Mouse (Mus musculus) lung, postnatal 0 days (tissue): ENCODE results near the gene Chrna9. TPM values are rescaled to one million over a fixed set of nuclear protein-coding genes. Genes with fewer than 3 reads are reported as not detected.

Source experiments
- ATAC-seq: fragments of 200-750 bp; cut with Nextera tagmentation; 2 replicates; pipeline ENCODE4 v1.8.0; 2017; ENCODE audit warnings: moderate library complexity
- DNase-seq: peaks from one replicate; pipeline ENCODE4 v3.0.0-alpha.2; 2016; ENCODE audit warnings: low spot score
- H3K27ac ChIP-seq: fragments of 300-500 bp; sonication (generic); 2 replicates; pipeline ENCODE4 v1.5.1; 2014; ENCODE audit warnings: antibody characterized with exemption, mild to moderate bottlenecking, low read length, mixed read lengths
- H3K27me3 ChIP-seq: fragments of 300-500 bp; sonication (generic); replicated peaks from 2 replicates; pipeline ENCODE4 v1.6.1; 2014; ENCODE audit warnings: low read length, mixed read lengths; ENCODE audit not compliant: insufficient read depth
- H3K36me3 ChIP-seq: fragments of 300-500 bp; sonication (generic); 2 replicates; pipeline ENCODE4 v1.6.1; 2014; ENCODE audit warnings: low read length, mixed read lengths; ENCODE audit not compliant: insufficient read depth
- H3K4me1 ChIP-seq: fragments of 300-500 bp; sonication (generic); 2 replicates; pipeline ENCODE4 v1.6.1; 2014; ENCODE audit warnings: antibody characterized with exemption, low read depth, low read length, mixed read lengths; ENCODE audit not compliant: insufficient read depth
- H3K4me2 ChIP-seq: fragments of 300-500 bp; sonication (generic); replicated peaks from 2 replicates; pipeline ENCODE4 v1.6.1; 2014; ENCODE audit warnings: low read depth, mild to moderate bottlenecking, low read length, moderate library complexity, mixed read lengths
- H3K4me3 ChIP-seq: fragments of 300-500 bp; sonication (generic); 2 replicates; pipeline ENCODE4 v1.5.1; 2014; ENCODE audit warnings: low read depth, low read length
- H3K9ac ChIP-seq: fragments of 300-500 bp; sonication (generic); replicated peaks from 2 replicates; pipeline ENCODE4 v1.6.1; 2014; ENCODE audit warnings: low read depth, mild to moderate bottlenecking
- H3K9me3 ChIP-seq: fragments of 300-500 bp; sonication (generic); 2 replicates; pipeline ENCODE4 v1.6.1; 2016; ENCODE audit warnings: low read length, mixed read lengths
- CTCF ChIP-seq: IDR thresholded peaks from 2 replicates; pipeline ENCODE4 v1.5.1; 2016; ENCODE audit warnings: antibody characterized with exemption, mild to moderate bottlenecking
- EP300 ChIP-seq: IDR thresholded peaks from 2 replicates; pipeline ENCODE4 v1.6.1; 2016; ENCODE audit warnings: antibody characterized with exemption, mild to moderate bottlenecking, control low read depth
- WGBS: fragments of 180-500 bp; shearing (Covaris S2); extraction: QIAGEN DNeasy Blood & Tissue Kit; methylation state at CpG from one replicate; pipeline ENCODE4 v1.1.7; 2014; 5-methylcytosine and 5-hydroxymethylcytosine counted together
- polyA plus RNA-seq: library from polyadenylated mRNA; unstranded; fragments of >200 nt; fragmentation: Nextera tagmentation; extraction: Ambion mirVana; gene quantifications from 2 replicates; pipeline ENCODE4 v1.2.1, GENCODE M21; 2015

Gene Chrna9
- polyA plus RNA-seq, 1 experiment from 2014 or later = not detected

GRCm38 (mm10) chr5:65895764-65896163 lies 39.0 kb upstream of the Chrna9 start:
- Histone ChIP-seq H3K4me2 (no peak overlapping the region), H3K4me1 (no peaks in the 10 kb centered on the region), H3K27me3 (no peaks in the 10 kb centered on the region), H3K27ac (no peak overlapping the region), H3K36me3 (no peaks in the 10 kb centered on the region), H3K9ac (no peak overlapping the region), H3K4me3 (no peak overlapping the region), H3K9me3 (no peaks in the 10 kb centered on the region)
- 74% methylated on average over 7 of the region's 7 CpGs for WGBS
- DNase-seq (no peak), ATAC-seq (no peak)
- TF ChIP-seq CTCF (no peak), EP300 (no peak)

GRCm38 (mm10) chr5:65897731-65898130 lies 37.0 kb upstream of the Chrna9 start:
- 87% methylated on average over 2 of the region's 2 CpGs for WGBS
- no peak for ATAC-seq

GRCm38 (mm10) chr5:65898683-65899082 lies 36.0 kb upstream of the Chrna9 start:
- DNase-seq (no peak), ATAC-seq (no peak)
- no peak overlapping the region for H3K27ac ChIP-seq
- no peak overlapping the region for H3K4me2 ChIP-seq
- H3K4me3 ChIP-seq = no peak overlapping the region
- no peaks in the 10 kb centered on the region for H3K4me1 ChIP-seq
- H3K9me3 ChIP-seq = 0 out of 2 replicates have a peak, but pooled peaks cover 2% of the 10 kb centered on the region
- TF ChIP-seq EP300 = no peak
- no peak for TF ChIP-seq CTCF
- H3K9ac ChIP-seq = no peak overlapping the region
- WGBS = 72% methylated on average over 3 of the region's 3 CpGs
- no peaks in the 10 kb centered on the region for H3K27me3 ChIP-seq
- H3K36me3 ChIP-seq = no peaks in the 10 kb centered on the region

More at GRCm38 (mm10) chr5:65897731-65898130, 37.0 kb upstream of the Chrna9 start:
- H3K4me1 ChIP-seq = no peaks in the 10 kb centered on the region
- H3K27me3 ChIP-seq = no peaks in the 10 kb centered on the region
- H3K4me3 ChIP-seq = no peak overlapping the region
- H3K9ac ChIP-seq = no peak overlapping the region
- TF ChIP-seq CTCF = no peak
- no peak for TF ChIP-seq EP300
- H3K36me3 ChIP-seq = no peaks in the 10 kb centered on the region
- no peak overlapping the region for H3K4me2 ChIP-seq
- DNase-seq = no peak
- H3K27ac ChIP-seq = no peak overlapping the region
- no peaks in the 10 kb centered on the region for H3K9me3 ChIP-seq

GRCm38 (mm10) chr5:65900113-65900512 lies 34.6 kb upstream of the Chrna9 start:
- WGBS = 85% methylated on average over 6 of the region's 6 CpGs
- Histone ChIP-seq H3K4me1 (no peaks in the 10 kb centered on the region), H3K27me3 (no peaks in the 10 kb centered on the region), H3K4me2 (no peak overlapping the region), H3K27ac (no peak overlapping the region), H3K4me3 (no peak overlapping the region), H3K36me3 (no peaks in the 10 kb centered on the region), H3K9me3 (0 out of 2 replicates have a peak, but pooled peaks cover 2% of the 10 kb centered on the region), H3K9ac (no peak overlapping the region)
- DNase-seq (no peak), ATAC-seq (no peak)
- TF ChIP-seq EP300 (no peak), CTCF (no peak)

- TF ChIP-seq EP300 (no peak), CTCF (peak; percentile 26; the same call in 1 of the 2 replicates)
- 0 out of 2 replicates have a peak, but pooled peaks cover 2% of the 10 kb centered on the region for H3K9me3 ChIP-seq
- no peaks in the 10 kb centered on the region for H3K27me3 ChIP-seq
- DNase-seq = peak; percentile 42
- H3K9ac ChIP-seq = no peak overlapping the region
- no peaks in the 10 kb centered on the region for H3K36me3 ChIP-seq
- peak; percentile 61 for ATAC-seq
- H3K4me1 ChIP-seq = no peaks in the 10 kb centered on the region
- H3K4me2 ChIP-seq = no peak overlapping the region
- no peak overlapping the region for H3K27ac ChIP-seq
- WGBS = 30% methylated on average over 7 of the region's 7 CpGs
- H3K4me3 ChIP-seq = no peak overlapping the region
Observed at GRCm38 (mm10) chr5:65900862-65901265, 33.9 kb upstream of the Chrna9 start.

- ATAC-seq (no peak), DNase-seq (no peak)
- no peak overlapping the region for H3K27ac ChIP-seq
- no peaks in the 10 kb centered on the region for H3K4me1 ChIP-seq
- H3K4me2 ChIP-seq = no peak overlapping the region
- no peak overlapping the region for H3K9ac ChIP-seq
- 88% methylated on average over 10 of the region's 10 CpGs for WGBS
- TF ChIP-seq EP300 (no peak), CTCF (no peak)
- no peaks in the 10 kb centered on the region for H3K36me3 ChIP-seq
- 0 out of 2 replicates have a peak, but pooled peaks cover 2% of the 10 kb centered on the region for H3K9me3 ChIP-seq
- no peak overlapping the region for H3K4me3 ChIP-seq
- no peaks in the 10 kb centered on the region for H3K27me3 ChIP-seq
Observed at GRCm38 (mm10) chr5:65901868-65902418, 32.8 kb upstream of the Chrna9 start.

GRCm38 (mm10) chr5:65902811-65903210 lies 31.9 kb upstream of the Chrna9 start:
- Histone ChIP-seq H3K4me2 (no peak overlapping the region), H3K36me3 (no peaks in the 10 kb centered on the region), H3K9me3 (0 out of 2 replicates have a peak, but pooled peaks cover 2% of the 10 kb centered on the region), H3K4me1 (no peaks in the 10 kb centered on the region), H3K27me3 (no peaks in the 10 kb centered on the region), H3K9ac (no peak overlapping the region), H3K4me3 (no peak overlapping the region), H3K27ac (no peak overlapping the region)
- no peak for TF ChIP-seq EP300
- TF ChIP-seq CTCF = no peak
- no peak for ATAC-seq
- 85% methylated on average over 9 of the region's 9 CpGs for WGBS
- no peak for DNase-seq
